Mouse (Mus musculus) embryonic fibroblast, embryonic 13.5 days (primary cell): ENCODE data around the gene Slc25a11.

Experiments used
- CTCF ChIP-seq: IDR thresholded peaks from 2 replicates; pipeline ENCODE4 v1.5.1; 2011; ENCODE audit warnings: mild to moderate bottlenecking, control low read depth, low read length, moderate library complexity, borderline replicate concordance; ENCODE audit not compliant: insufficient read depth
- POLR2A ChIP-seq: IDR thresholded peaks from 2 replicates; pipeline ENCODE4 v1.6.1; 2011; ENCODE audit warnings: low read depth, mild to moderate bottlenecking, control low read depth, low read length, moderate library complexity

DNA sequence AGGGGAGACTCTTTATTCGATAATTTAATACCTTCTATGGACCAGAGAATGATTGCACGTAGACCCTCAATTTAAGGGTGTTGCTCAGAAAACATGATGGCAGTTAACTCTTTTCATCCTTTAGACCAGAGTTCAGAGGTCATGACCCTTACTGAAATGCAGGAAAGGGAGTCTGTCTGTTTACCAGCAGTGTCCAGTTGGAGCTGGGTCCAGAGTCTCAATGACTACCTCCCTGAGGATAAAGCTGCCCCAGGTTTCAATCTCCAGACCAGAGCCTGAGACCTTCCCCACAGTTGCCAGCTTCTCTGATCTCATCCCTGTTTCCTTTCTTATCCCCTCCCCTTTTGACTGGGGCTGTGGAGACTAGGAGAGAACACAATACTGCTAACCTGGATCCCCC is 31.3 kb upstream of the Slc25a11 start:
- no peak for TF ChIP-seq POLR2A
- no peak for TF ChIP-seq CTCF
